Mouse (Mus musculus) intestine, postnatal 0 days (tissue): ENCODE results near the gene Ifnb1. TPM values are rescaled to one million over a fixed set of nuclear protein-coding genes. Genes with fewer than 3 reads are reported as not detected.

Source experiments
- ATAC-seq: fragments of 200-750 bp; cut with Nextera tagmentation; 2 replicates; pipeline ENCODE4 v1.8.0; 2017; ENCODE audit warnings: mild to moderate bottlenecking, moderate TSS enrichment, moderate library complexity
- H3K27ac ChIP-seq: fragments of 300-500 bp; sonication (generic); 2 replicates; pipeline ENCODE4 v1.5.1; 2014; ENCODE audit warnings: mild to moderate bottlenecking, low read depth, low read length, moderate library complexity
- H3K27me3 ChIP-seq: fragments of 300-500 bp; sonication (generic); replicated peaks from 2 replicates; pipeline ENCODE4 v1.6.1; 2014; ENCODE audit warnings: low read length, mixed read lengths; ENCODE audit not compliant: control insufficient read depth, insufficient read depth
- H3K36me3 ChIP-seq: fragments of 300-500 bp; sonication (generic); 2 replicates; pipeline ENCODE4 v1.6.1; 2014; ENCODE audit warnings: mild to moderate bottlenecking, moderate library complexity; ENCODE audit not compliant: control insufficient read depth, insufficient read depth
- H3K4me1 ChIP-seq: fragments of 300-500 bp; sonication (generic); replicated peaks from 2 replicates; pipeline ENCODE4 v1.6.1; 2014; ENCODE audit warnings: antibody characterized with exemption, low read length, mixed read lengths; ENCODE audit not compliant: control insufficient read depth, insufficient read depth
- H3K4me2 ChIP-seq: fragments of 300-500 bp; sonication (generic); replicated peaks from 2 replicates; pipeline ENCODE4 v1.6.1; 2014; ENCODE audit warnings: low read depth, mild to moderate bottlenecking, moderate library complexity
- H3K4me3 ChIP-seq: fragments of 300-500 bp; sonication (generic); 2 replicates; pipeline ENCODE4 v1.5.1; 2014; ENCODE audit warnings: low read depth, low read length
- H3K9ac ChIP-seq: fragments of 300-500 bp; sonication (generic); 2 replicates; pipeline ENCODE4 v1.6.1; 2014; ENCODE audit warnings: mild to moderate bottlenecking, low read depth, low read length
- H3K9me3 ChIP-seq: fragments of 300-500 bp; sonication (generic); 2 replicates; pipeline ENCODE4 v1.6.1; 2016; ENCODE audit warnings: mixed run types; ENCODE audit not compliant: control insufficient read depth
- CTCF ChIP-seq: sonication (generic); IDR thresholded peaks from 2 replicates; pipeline ENCODE4 v1.5.1; 2016; ENCODE audit warnings: low read depth, mild to moderate bottlenecking, control low read depth, antibody characterized with exemption, moderate library complexity
- WGBS: fragments of 180-500 bp; shearing (Covaris S2); extraction: QIAGEN DNeasy Blood & Tissue Kit; methylation state at CpG from one replicate; pipeline ENCODE4 v1.1.7; 2014; 5-methylcytosine and 5-hydroxymethylcytosine counted together
- polyA plus RNA-seq: library from polyadenylated mRNA; unstranded; fragments of >200 nt; fragmentation: Nextera tagmentation; extraction: Ambion mirVana; gene quantifications from 2 replicates; pipeline ENCODE4 v1.2.1, GENCODE M21; 2015

The Ifnb1 gene
- polyA plus RNA-seq, 1 experiment from 2014 or later, result not detected

DNA sequence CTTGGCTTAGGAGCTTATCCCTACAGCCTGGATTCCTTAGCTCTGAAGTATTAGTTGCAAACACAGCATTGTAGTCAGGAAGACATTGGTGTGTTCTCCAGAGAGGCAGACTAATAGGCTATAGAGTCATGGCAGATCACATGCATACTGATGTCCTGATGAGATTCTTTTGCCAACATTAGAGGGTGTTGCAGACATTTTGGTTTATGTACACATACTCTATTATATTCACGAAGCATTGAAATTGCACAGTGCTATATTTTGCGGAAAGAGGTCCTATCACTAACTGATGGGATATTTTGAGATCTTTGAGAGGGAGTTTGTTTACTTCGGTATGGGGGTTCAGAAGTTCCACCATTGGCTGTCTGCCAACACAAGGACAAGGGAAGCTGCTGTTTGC, 34.5 kb downstream of the Ifnb1 start:
- no peak overlapping the region for H3K4me2 ChIP-seq
- H3K27me3 ChIP-seq, result no peaks in the 10 kb centered on the region
- TF ChIP-seq CTCF, result no peak
- WGBS, result 59% methylated on average over 3 of the region's 3 CpGs
- no peak for ATAC-seq
- H3K27ac ChIP-seq, result no peak overlapping the region
- no peak overlapping the region for H3K4me3 ChIP-seq
- no peaks in the 10 kb centered on the region for H3K4me1 ChIP-seq
- no peak overlapping the region for H3K9ac ChIP-seq
- no peaks in the 10 kb centered on the region for H3K36me3 ChIP-seq
- H3K9me3 ChIP-seq, result no peaks in the 10 kb centered on the region

- ATAC-seq, result no peak
- Histone ChIP-seq H3K9me3 (no peaks in the 10 kb centered on the region), H3K4me1 (no peaks in the 10 kb centered on the region), H3K27ac (no peak overlapping the region), H3K9ac (no peak overlapping the region), H3K4me3 (no peak overlapping the region), H3K27me3 (no peaks in the 10 kb centered on the region), H3K4me2 (no peak overlapping the region), H3K36me3 (no peaks in the 10 kb centered on the region)
- no peak for TF ChIP-seq CTCF
- WGBS, result 72% methylated on average over 6 of the region's 6 CpGs
Observed at GRCm38 (mm10) chr4:88480130-88480529, 42.4 kb downstream of the Ifnb1 start.

GRCm38 (mm10) chr4:88478809-88479186, 43.8 kb downstream of the Ifnb1 start:
- 57% methylated on average over 9 of the region's 9 CpGs for whole genome bisulfite sequencing
- H3K9ac ChIP-seq, result no peak overlapping the region
- H3K27me3 ChIP-seq, result no peaks in the 10 kb centered on the region
- H3K4me3 ChIP-seq, result no peak overlapping the region
- ATAC-seq, result no peak
- no peaks in the 10 kb centered on the region for H3K36me3 ChIP-seq
- no peak overlapping the region for H3K27ac ChIP-seq
- H3K4me1 ChIP-seq, result no peaks in the 10 kb centered on the region
- TF ChIP-seq CTCF, result no peak
- no peaks in the 10 kb centered on the region for H3K9me3 ChIP-seq
- H3K4me2 ChIP-seq, result no peak overlapping the region

GRCm38 (mm10) chr4:88478177-88478808, 44.3 kb downstream of the Ifnb1 start:
- Histone ChIP-seq H3K4me2 (no peak overlapping the region), H3K27me3 (no peaks in the 10 kb centered on the region), H3K9me3 (no peaks in the 10 kb centered on the region), H3K9ac (no peak overlapping the region), H3K4me3 (no peak overlapping the region), H3K27ac (no peak overlapping the region), H3K4me1 (no peaks in the 10 kb centered on the region), H3K36me3 (no peaks in the 10 kb centered on the region)
- TF ChIP-seq CTCF, result no peak
- no peak for ATAC-seq
- 56% methylated on average over 4 of the region's 4 CpGs for WGBS

- no peak overlapping the region for H3K4me3 ChIP-seq
- H3K36me3 ChIP-seq, result no peaks in the 10 kb centered on the region
- 41% methylated on average over 4 of the region's 4 CpGs for WGBS
- no peak for TF ChIP-seq CTCF
- H3K4me2 ChIP-seq, result no peak overlapping the region
- H3K9me3 ChIP-seq, result no peaks in the 10 kb centered on the region
- H3K27ac ChIP-seq, result no peak overlapping the region
- no peak for ATAC-seq
- H3K4me1 ChIP-seq, result no peaks in the 10 kb centered on the region
- H3K9ac ChIP-seq, result no peak overlapping the region
- no peaks in the 10 kb centered on the region for H3K27me3 ChIP-seq
Observed at GRCm38 (mm10) chr4:88476511-88477210, 45.9 kb downstream of the Ifnb1 start.

DNA sequence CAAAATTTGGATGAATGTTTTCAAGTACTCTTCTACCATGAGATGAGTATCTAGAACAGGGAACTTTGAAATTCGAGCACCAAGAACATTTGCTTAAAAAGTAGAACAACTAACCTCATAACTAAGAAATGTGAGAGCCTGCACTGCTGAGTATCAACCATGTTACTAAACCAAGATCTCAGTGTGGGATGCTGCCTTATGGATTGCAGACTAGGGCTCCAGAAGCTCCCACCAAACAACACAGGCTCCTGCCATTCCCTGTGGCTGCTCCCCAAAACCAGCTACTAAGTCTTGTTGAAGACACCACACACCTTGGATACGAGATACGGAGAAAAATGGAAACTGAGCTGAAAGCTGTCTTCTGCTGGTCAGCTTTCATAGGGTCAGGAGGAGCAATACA, 46.5 kb downstream of the Ifnb1 start:
- H3K36me3 ChIP-seq, result no peaks in the 10 kb centered on the region
- no peak overlapping the region for H3K9ac ChIP-seq
- WGBS, result 93% methylated on average over 3 of the region's 3 CpGs
- no peak overlapping the region for H3K4me2 ChIP-seq
- ATAC-seq, result no peak
- no peak overlapping the region for H3K27ac ChIP-seq
- H3K27me3 ChIP-seq, result no peaks in the 10 kb centered on the region
- TF ChIP-seq CTCF, result no peak
- H3K4me3 ChIP-seq, result no peak overlapping the region
- no peaks in the 10 kb centered on the region for H3K4me1 ChIP-seq
- no peaks in the 10 kb centered on the region for H3K9me3 ChIP-seq

Other genes with a start within 250 kb of the Ifnb1 start
- gene Hacd4, start 83.8 kb downstream of the Ifnb1 start, polyA plus RNA-seq, result 6.6 and 7.4 TPM in 2 replicates
- not detected in 2 replicates for gene Ifna15, start 35.5 kb upstream of the Ifnb1 start, polyA plus RNA-seq
- gene Ifna14, start 49.0 kb upstream of the Ifnb1 start, polyA plus RNA-seq, result not detected in 2 replicates
- gene Ifna9, start 69.6 kb upstream of the Ifnb1 start, polyA plus RNA-seq, result not detected in 2 replicates
- gene Ifna12, start 80.6 kb upstream of the Ifnb1 start, polyA plus RNA-seq, result not detected in 2 replicates
- gene C87499, start 111.6 kb upstream of the Ifnb1 start, polyA plus RNA-seq, result not detected in 2 replicates
- not detected in 2 replicates for gene Ifna13, start 121.7 kb upstream of the Ifnb1 start, polyA plus RNA-seq
- gene Ifna16, start 154.2 kb upstream of the Ifnb1 start, polyA plus RNA-seq, result not detected in 2 replicates
- not detected in 2 replicates for gene Ifna2, start 161.1 kb upstream of the Ifnb1 start, polyA plus RNA-seq
- not detected in 2 replicates for gene Ifnab, start 168.6 kb upstream of the Ifnb1 start, polyA plus RNA-seq
- 0.16 and 0.43 TPM in 2 replicates for gene Gm26566, start 199.0 kb upstream of the Ifnb1 start, polyA plus RNA-seq
- 40.5 and 42.5 TPM in 2 replicates for gene Klhl9, start 199.7 kb upstream of the Ifnb1 start, polyA plus RNA-seq
- gene Gm13271, start 232.1 kb upstream of the Ifnb1 start, polyA plus RNA-seq, result not detected in 2 replicates
- 0.20 TPM in 1 of 2 replicates, not detected in the other for gene Gm13283, start 237.3 kb upstream of the Ifnb1 start, polyA plus RNA-seq